Mouse (Mus musculus) liver, adult (tissue): ENCODE data around the gene Spef1.

Source experiments
- GATA4 ChIP-seq: IDR thresholded peaks from 2 replicates; pipeline ENCODE4 v1.6.1; 2014; ENCODE audit warnings: mild to moderate bottlenecking, low read length; ENCODE audit not compliant: insufficient replicate concordance

Spef1 gene

DNA sequence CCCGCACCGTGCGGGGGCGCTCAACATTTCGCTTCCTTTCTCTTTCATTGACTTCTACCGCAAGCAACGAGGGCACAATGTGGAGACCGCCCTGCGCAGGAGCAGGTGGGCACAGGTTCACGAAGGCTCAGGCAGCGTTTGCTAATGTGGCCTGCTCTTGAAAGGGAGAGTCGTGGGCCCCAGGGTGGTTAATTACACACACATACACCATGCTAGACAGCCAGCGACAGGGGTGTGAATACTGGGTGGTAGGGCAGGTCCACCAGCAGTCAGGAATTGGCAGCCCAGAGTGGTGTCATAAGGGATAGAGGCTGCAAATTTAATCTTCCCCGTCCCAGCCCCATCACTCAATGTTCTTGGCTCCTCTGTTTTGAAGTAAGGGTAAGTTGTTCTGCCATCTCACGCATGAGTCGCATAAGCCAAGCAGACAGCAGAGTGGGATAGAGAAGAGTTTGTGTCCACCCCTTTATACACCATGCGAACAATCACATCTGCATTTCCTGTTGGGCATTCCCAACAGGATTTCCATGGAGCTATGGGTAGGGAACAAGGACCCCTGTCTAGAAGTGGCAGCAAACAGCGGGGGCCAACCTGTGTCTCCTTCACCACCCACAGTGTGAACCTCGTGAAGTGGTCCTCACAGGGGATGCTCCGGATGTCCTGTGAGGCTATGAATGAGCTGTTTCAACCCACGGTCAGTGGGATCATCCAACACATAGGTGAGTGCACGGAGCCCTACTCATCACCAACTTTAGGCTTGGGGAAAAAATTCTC, 43.9 kb downstream of the Spef1 start:
- TF ChIP-seq GATA4 = no peak

DNA sequence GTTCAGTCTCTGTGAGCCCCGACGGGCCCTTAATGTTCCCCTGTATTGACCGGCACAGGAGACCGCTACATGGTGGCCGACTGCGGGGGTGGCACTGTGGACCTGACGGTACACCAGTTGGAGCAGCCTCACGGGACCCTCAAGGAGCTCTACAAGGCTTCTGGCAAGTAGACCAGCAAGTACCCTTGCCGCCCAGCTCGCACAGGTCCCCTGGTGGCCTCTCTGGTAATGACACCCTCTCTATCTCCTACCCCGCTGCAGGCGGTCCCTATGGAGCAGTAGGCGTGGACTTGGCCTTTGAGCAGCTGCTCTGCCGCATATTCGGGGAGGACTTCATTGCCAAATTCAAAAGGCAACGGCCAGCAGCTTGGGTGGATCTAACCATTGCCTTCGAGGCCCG, 44.5 kb downstream of the Spef1 start:
- no peak for TF ChIP-seq GATA4

DNA sequence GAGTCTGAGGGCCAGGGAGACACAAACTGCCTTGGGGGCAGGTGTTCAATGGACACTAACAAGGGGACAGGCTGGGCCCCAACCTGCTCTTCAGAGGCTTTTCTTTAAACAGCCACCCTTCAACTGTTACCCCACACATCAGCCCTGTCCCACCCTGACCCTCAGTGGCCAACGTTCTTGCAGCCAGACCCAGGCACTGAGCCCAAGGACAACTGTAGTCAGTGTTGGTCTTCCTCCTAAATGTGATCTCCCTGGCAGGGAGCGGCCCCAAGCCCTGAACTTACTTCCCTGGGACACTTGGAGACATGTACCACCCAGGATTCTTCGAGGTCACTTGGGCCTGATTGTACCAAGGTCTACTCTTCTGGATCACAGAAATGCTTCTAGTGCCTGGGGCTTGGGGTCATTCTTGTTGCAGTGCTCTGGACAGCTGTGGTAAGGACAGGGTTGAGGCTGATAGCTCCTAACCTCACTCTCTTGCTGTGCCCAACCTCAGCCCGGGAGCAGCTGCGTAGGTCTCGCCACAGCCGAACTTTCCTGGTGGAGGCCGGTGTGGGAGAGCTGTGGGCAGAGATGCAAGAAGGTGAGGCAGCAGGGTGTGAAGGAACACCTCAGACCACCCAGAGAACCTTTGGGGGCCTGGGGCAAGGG, 45.6 kb downstream of the Spef1 start:
- TF ChIP-seq GATA4 = no peak

DNA sequence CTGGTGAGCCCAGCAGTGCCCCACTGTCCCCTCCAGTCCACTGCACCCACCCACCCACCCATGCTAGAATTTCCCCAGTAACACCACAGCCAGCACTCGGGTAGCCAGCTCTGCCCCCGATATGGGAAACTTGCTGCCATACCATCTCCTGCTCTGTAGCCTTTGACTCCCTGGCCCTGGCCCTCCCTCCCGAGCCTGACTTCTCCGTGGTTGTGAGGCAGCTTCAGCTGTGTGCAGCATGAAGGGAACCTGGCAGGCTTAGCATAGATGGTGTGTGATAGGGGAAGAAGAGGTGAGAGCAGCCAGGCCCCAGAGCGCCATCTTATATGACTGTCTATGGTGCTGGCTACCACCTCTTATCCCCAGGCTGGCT, 46.6 kb downstream of the Spef1 start:
- no peak for TF ChIP-seq GATA4

DNA sequence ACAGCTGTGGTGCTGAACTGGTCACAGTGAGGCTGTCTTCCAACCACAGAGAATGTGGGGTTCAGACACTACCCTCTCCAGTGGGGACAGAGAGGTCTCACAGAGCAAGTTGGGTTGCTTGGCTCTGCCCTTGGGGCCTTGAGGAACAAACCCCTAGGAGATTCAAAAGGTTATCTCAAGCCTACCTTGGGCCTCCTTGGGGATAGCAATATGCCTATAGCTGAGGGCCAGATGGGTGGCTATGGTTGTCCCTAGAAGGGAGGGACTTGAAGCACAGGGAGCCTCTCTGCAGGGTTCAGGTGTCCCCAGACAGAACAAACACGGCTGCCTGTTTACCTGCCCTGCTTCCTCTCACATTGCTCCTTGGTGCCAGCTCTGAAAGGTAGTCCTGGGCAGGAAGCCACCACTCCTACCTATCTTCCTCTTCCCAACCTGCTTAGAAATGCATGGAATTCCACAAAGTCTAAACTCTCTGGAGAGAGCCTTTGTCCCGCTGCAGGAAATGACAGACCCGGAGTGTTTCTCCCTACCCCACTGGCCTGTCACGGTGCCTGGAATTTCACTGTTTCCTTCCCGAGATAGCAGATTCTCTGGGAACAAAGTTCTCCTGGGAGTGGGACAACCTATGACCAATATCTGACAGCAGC, 47.1 kb downstream of the Spef1 start:
- TF ChIP-seq GATA4 = peak; percentile 68; the same call in 1 of the 2 replicates

DNA sequence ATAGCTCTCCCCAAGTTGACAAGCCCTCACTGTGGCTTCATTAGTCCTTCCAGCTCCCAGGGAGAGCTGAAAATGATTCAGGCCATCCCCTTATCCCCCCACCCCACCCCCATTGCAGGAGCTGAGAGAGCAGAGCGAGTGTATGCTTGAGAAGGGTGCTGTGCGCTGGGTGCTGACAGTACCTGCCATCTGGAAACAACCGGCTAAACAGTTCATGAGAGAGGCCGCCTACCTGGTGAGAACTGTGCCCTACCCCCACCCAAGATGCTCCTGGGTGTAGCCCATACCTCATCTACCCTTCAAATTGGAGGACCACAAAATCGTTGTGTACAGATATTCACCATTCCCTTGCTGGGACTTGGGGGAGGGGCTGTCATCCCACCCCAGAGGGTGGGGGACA, 47.8 kb downstream of the Spef1 start:
- no peak for TF ChIP-seq GATA4

DNA sequence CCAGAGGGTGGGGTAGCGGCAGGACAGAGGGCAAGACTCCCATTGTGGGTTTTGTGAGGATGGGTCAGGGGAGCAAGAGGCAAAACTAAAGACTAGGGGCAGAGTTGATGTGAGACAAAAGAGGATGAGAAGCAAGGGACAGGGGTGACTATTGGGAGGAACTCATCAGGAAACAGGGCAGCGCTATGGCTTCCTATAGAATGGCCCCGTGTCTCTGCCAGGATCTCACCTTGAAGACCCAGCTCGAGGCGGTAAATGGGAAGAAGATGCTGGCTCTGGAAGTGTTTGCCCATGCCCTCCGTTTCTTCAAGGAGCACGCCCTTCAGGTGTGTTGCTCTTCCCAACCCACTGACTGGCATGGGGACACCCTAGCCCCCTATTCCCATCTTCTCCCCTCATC, 48.3 kb downstream of the Spef1 start:
- no peak for TF ChIP-seq GATA4

DNA sequence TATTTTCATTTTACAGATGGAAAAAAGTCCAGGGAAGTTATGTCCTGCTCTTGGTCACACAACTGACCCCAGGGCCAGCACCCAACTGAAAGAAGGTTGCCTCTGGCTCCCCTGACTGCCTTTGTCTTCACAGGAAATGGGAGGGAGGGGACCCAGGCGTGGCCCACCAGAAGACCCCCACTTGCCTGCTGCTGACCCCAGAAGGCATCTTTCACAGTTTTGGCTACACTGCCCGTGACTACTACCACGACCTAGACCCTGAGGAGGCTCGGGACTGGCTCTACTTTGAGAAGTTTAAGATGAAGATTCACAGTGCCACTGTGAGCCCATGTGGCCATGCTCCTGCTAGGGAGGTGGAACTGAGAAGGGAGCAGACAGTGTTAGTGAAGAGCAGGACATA, 48.8 kb downstream of the Spef1 start:
- no peak for TF ChIP-seq GATA4

DNA sequence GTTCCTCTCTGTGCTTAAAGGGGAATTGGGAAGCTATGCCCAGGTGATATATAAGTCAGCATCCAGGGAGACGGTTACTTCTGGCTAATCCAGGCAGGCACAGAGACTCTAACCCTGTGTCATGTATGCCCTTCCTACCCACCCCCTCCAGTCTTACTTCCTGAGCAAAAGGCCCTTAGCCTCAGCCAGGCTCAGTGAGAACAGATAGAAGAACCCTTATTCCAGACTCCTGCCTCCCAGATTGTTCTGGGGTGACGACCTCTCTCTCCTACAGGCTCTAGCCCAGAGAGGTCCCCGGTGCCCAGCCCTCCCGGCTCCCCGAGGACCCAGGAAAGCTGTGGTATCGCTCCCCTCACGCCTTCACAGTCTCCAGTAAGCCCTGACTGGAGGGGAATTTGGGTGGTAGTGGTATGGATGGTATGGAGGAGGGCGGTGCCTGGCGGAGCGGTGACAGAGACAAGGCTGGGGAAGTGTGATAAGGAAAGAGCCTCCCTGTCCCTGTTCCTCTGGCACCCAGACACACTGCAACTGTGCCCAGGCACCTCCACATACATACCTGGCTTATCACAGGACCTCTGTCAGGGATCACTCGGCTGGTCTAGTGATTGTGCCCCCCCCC, 51.5 kb downstream of the Spef1 start:
- no peak for TF ChIP-seq GATA4

DNA sequence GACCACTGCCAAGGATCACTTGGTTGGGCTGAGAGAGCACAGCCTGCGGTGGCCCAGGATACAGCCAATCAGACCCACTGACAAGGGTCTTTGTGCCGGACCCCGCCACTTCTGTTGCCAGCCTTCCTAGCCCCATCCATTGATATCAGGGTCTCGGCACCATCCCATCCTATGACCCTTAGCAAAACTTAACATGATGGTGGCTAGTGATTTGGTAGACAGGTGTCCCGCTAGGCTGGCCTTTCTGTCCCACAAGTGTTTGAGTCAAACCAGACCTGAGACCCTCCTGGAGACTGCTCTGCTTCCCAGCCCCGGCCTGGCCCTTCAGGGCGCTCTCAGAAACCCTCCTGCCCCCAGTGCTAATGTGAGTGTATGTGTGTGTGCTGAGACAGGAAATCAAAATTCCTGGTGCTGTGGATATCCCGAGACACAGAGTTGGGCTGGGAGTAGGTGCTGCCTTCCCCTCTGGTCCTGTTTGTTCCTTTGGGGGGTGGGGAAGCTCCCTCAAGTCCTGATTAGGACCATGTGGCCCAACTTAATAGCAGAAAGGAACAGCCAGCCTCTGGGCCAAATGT, 52.2 kb downstream of the Spef1 start:
- TF ChIP-seq GATA4 = no peak

DNA sequence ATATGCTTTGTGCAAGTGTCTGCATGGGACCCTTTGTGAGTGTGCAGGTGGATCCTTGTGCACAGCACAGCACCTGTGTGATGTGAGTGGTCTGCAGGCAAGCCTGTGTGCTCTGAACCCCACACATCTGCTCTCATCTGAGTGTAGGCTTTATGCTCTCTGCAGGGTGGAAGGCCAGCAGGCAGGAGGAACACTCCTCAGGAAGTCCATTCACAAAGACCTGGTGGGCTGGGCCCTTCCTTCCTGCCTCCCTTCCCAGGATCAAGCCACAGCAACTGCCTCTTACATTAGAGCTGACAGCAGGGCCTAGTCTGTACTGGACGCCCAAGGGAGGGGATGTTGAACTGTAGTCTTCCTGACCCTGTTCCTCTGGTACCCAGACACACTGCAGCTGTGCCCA, 52.7 kb downstream of the Spef1 start:
- no peak; the same call in 1 of the 2 replicates for TF ChIP-seq GATA4

DNA sequence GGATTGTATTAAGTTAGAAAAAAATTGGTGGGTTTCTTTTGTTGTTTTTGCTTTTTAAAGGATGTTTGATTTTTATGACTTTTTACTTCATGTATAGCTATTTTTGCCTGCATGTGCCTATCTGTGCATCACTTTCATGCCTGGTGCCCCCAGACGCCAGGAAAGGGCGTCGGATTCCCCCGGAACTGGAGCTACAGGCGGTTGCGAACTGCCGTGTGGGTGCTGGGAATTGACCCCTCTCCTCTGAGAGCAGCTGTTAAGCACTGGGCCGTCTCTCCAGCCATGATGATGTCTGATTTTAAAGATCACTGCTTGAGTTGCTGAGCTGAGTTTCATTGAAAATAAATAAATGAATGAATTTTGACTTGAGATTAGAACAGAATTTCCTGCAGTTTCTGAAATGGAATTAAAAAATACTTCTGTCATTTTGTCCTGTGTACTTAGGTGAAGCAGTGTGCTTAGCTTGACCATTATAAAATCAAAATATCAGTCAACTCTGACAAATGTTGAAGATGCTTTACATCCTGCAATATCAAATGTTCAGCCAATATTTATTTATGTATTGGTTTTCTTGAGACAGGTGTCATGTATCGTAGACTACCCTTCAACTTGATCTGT, 54.0 kb downstream of the Spef1 start, which contains the start of gene Gm11037:
TSS of gene Gm11037 (plus strand) at position 568 of the 618 bp plus-strand sequence.
- no peak for TF ChIP-seq GATA4

DNA sequence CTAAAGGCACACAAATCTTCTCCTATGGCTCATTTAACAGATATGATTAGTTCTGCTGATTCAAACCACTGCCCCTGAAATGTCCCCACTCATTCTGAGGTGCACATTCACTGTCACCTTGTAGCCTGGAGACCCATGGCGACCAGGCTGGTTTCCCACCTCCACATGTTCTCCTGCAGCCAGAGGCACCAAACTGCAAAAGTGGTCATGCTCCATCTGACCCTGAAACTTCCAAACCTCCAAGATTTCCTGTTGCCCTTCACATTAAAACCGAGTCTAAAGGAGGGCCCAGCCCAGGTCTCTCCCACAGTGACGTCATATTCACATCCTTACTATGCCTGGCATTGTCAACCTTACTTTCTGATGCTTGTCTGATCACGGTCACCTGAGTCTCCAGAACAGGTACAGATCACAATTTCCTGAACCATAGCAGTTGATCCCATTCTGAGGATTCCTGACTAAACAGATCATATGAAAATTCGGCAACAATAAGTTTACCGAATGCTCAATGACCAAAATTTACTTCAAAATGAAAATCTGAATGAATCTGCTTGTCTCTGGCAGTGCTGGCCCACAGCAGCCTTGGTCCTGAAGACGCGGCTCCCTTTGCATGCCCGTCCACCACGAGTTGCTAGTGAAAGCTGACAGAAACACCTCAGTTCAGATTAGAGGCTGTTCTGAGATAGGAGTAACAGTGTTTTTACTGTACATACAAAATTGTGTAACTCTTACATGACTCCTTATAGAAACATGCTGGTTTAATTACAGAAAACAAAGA, 54.8 kb downstream of the Spef1 start:
- no peak for TF ChIP-seq GATA4

DNA sequence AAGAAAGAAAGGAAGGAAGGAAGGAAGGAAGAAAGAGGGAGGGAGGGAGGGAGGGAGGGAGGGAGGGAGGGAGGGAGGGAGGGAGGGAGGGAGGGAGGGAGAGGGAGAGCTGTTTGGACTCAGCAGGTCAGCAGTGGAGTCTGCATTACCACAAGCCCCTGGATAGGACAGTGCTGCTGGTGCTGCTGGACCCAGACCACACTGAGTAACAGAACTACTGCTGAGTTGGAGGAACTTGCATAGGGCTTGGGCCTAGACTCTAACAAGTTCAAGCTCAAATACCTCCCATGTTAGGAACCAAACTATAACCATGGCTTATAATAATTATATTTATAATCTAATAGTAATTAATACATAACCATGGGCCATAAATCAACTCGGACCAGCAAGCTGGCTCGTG, 56.2 kb downstream of the Spef1 start:
- no peak for TF ChIP-seq GATA4
